Mouse (Mus musculus) layer of hippocampus, adult 2 months (tissue): ENCODE results near the gene Hdac11. TPM values are rescaled to one million over a fixed set of nuclear protein-coding genes. Genes with fewer than 3 reads are reported as not detected.
"Not testable (repeated sequence)": the region's sequence is repeated elsewhere in the genome, so short reads cannot be mapped to it uniquely, and the experiment has no call there.

Experiments
- DNase-seq, 2 experiments: peaks; one replicate each; pipeline ENCODE4 v3.0.0; 2022; ENCODE audit warnings: low spot score in 2 of 2
- H3K27ac ChIP-seq: fragments of 200-600 bp; 2 replicates; pipeline ENCODE4 v1.8.1; 2022
- H3K4me3 ChIP-seq: fragments of 200-600 bp; 2 replicates; pipeline ENCODE4 v1.8.1; 2022; ENCODE audit warnings: mild to moderate bottlenecking
- CTCF ChIP-seq: fragments of 200-600 bp; conservative IDR thresholded peaks from 2 replicates; pipeline ENCODE4 v1.8.1; 2022; ENCODE audit warnings: antibody characterized with exemption, mild to moderate bottlenecking, moderate library complexity
- total RNA-seq, 2 experiments: library from RNA; stranded (reverse); gene quantifications; 2 replicates each; pipeline ENCODE4 v1.2.3; 2021

The Hdac11 gene
- total RNA-seq, 2 experiments from 2014 or later = 154 to 156 TPM

GRCm38 (mm10) chr6:91117149-91117548 is 39.3 kb upstream of the Hdac11 start:
- Histone ChIP-seq H3K4me3 (peak overlapping the region; percentile 75), H3K27ac (peak overlapping the region; percentile 98; the same call in 1 of the 2 replicates)
- TF ChIP-seq CTCF = peak; percentile 6; the same call in 1 of the 2 replicates
- no peak for DNase-seq

GRCm38 (mm10) chr6:91118526-91118925 is 37.9 kb upstream of the Hdac11 start:
- no peak overlapping the region for H3K4me3 ChIP-seq
- no peak for TF ChIP-seq CTCF
- DNase-seq = no peak
- H3K27ac ChIP-seq = no peak overlapping the region

- Histone ChIP-seq H3K4me3 (no peak overlapping the region), H3K27ac (no peak overlapping the region)
- TF ChIP-seq CTCF = no peak
- DNase-seq = no peak
These were observed 36.3 kb upstream of the Hdac11 start for GRCm38 (mm10) chr6:91120206-91120605.

- H3K4me3 ChIP-seq, DNase-seq, H3K27ac ChIP-seq: not testable (repeated sequence)
These were observed 35.4 kb upstream of the Hdac11 start for GRCm38 (mm10) chr6:91121089-91121488.

GRCm38 (mm10) chr6:91123453-91123852 is 33.0 kb upstream of the Hdac11 start:
- H3K4me3 ChIP-seq = no peak overlapping the region
- no peak for DNase-seq
- no peak overlapping the region for H3K27ac ChIP-seq
- no peak for TF ChIP-seq CTCF

- H3K4me3 ChIP-seq = no peak overlapping the region
- TF ChIP-seq CTCF = no peak
These were observed 31.9 kb upstream of the Hdac11 start for GRCm38 (mm10) chr6:91124286-91125227.

GRCm38 (mm10) chr6:91125228-91125585 is 31.3 kb upstream of the Hdac11 start:
- DNase-seq = no peak
- Histone ChIP-seq H3K4me3 (no peak overlapping the region), H3K27ac (no peak overlapping the region)
- TF ChIP-seq CTCF = no peak

More at GRCm38 (mm10) chr6:91124286-91125227, 31.9 kb upstream of the Hdac11 start:
- H3K27ac ChIP-seq = no peak overlapping the region
- DNase-seq = no peak

- Histone ChIP-seq H3K4me3 (no peak overlapping the region), H3K27ac (no peak overlapping the region)
- peak; percentile 51 for TF ChIP-seq CTCF
- no peak for DNase-seq
These were observed 27.5 kb upstream of the Hdac11 start for GRCm38 (mm10) chr6:91128996-91129395.

GRCm38 (mm10) chr6:91130856-91131255 is 25.6 kb upstream of the Hdac11 start:
- Histone ChIP-seq H3K4me3 (no peak overlapping the region), H3K27ac (no peak overlapping the region)
- no peak for DNase-seq
- no peak for TF ChIP-seq CTCF

GRCm38 (mm10) chr6:91137343-91137956 is 19.0 kb upstream of the Hdac11 start:
- no peak overlapping the region for H3K4me3 ChIP-seq
- DNase-seq = no peak

GRCm38 (mm10) chr6:91139846-91140245 is 16.6 kb upstream of the Hdac11 start:
- peak in 1 of 2 experiments; percentile 78 for DNase-seq
- H3K27ac ChIP-seq = no peak overlapping the region
- no peak overlapping the region for H3K4me3 ChIP-seq
- peak; percentile 96 for TF ChIP-seq CTCF

More at GRCm38 (mm10) chr6:91137343-91137956, 19.0 kb upstream of the Hdac11 start:
- no peak for TF ChIP-seq CTCF
- H3K27ac ChIP-seq = no peak overlapping the region

- Histone ChIP-seq H3K4me3 (no peak overlapping the region), H3K27ac (no peak overlapping the region)
- DNase-seq = no peak
- TF ChIP-seq CTCF = peak; percentile 44
These were observed 11.4 kb upstream of the Hdac11 start for GRCm38 (mm10) chr6:91145056-91145455.

GRCm38 (mm10) chr6:91145572-91145971 is 10.9 kb upstream of the Hdac11 start:
- Histone ChIP-seq H3K27ac (no peak overlapping the region), H3K4me3 (no peak overlapping the region)
- DNase-seq = no peak
- TF ChIP-seq CTCF = no peak
